Mouse (Mus musculus): ENCODE measurements around the gene Pcdh15. TPM values are rescaled to one million over a fixed set of nuclear protein-coding genes. Genes with fewer than 3 reads are reported as not detected.

The Pcdh15 gene
- polyA plus RNA-seq, 2 experiments from 2014 or later: 0.16 TPM; not detected in 1

GRCm38 (mm10) chr10:73384003-73384402 is 284.9 kb downstream of the Pcdh15 start:
- no peak for ATAC-seq

DNA sequence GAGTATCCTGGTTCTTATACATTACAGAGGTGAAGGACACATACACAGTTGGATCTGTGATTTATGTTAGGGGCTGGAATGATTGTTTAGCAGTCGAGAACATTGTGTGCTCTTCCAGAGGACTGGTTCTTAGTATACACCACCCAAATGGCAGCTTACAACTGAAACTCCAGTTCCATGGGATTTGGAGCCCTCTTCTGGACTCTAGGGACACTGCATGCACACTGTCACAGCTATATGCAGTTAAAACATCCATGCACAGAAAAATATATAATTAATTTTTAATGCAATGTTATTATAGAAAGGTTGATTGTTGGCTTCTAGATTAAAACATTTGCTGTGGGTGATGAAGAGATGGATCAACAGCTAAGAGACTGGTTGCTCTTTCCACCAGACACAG is 301.3 kb downstream of the Pcdh15 start:
- ATAC-seq: no peak

- ATAC-seq: no peak
Measured at GRCm38 (mm10) chr10:73425408-73425807, 326.3 kb downstream of the Pcdh15 start.

- ATAC-seq: no peak
Measured at GRCm38 (mm10) chr10:73431345-73431744, 332.2 kb downstream of the Pcdh15 start.

DNA sequence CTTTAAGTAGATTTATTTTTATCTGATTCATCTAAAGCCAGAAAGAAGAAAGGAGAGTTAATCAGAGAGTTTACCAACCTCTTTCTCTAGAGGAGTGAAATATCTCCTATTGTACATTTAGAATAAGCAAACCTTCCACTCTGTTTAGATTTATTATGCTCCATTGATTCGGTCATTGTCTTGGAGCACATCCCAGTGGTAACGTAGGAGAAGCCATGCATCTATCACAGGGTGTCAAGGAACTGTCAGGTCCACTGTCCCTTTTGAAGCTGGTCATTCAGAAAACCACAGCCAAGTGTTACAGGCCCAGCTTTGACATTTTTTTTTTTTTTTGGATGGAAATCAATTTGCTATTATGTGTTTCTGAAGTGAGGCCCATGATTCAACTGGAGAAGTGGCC is 384.9 kb downstream of the Pcdh15 start:
- no peak for ATAC-seq

- no peak for ATAC-seq
Measured at GRCm38 (mm10) chr10:73491654-73492053, 392.5 kb downstream of the Pcdh15 start.

DNA sequence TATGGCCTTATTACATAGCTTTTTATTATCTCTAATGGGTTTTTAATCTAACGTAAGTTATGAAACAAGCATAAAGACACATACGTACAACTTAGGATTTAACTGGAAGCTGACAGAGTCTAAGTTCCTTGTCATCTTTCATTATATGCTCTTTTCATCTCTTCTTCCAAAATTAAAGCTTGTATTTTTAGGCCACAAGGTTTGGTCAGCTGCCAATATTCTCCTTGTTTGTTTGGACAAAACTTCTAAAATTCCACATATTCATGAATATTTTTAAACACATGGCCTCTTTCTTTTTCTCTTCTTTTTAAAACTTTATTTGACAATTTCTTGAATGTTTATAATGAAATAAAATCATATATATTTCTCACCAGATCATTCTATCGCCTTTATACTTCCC is 415.7 kb downstream of the Pcdh15 start:
- ATAC-seq: no peak

- no peak for ATAC-seq
Measured at GRCm38 (mm10) chr10:73515742-73516141, 416.6 kb downstream of the Pcdh15 start.

GRCm38 (mm10) chr10:73519438-73519837 is 420.3 kb downstream of the Pcdh15 start:
- no peak for ATAC-seq

- no peak for ATAC-seq
Measured at GRCm38 (mm10) chr10:73552831-73553230, 453.7 kb downstream of the Pcdh15 start.

- ATAC-seq: no peak
Measured at GRCm38 (mm10) chr10:73564216-73564615, 465.1 kb downstream of the Pcdh15 start.

DNA sequence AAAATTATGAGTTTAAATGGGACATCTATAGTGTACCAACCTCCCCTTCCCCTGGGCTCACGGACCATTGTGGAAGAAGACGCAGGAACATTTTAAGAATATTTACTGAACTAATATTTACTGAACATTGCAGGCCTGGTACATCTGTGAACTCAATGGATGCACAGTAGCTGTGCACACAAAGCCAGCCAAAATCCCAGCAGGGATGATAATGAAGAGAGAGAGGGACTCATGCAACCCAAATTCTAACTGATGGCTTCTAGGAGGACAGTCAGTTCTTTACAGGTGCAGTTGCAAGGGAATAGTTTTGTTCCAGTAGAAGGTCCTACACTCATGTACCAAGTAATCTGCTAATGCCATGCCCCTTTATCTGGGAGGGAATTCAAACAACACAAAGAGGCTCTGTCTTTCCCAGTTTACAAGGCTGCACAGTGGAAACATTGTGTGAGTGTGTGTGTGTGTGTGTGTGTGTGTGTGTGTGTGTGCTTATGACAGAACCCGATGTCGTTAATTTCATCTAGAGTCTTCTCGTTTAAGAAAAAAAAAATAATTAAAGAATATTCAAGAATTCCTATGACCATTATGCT is 475.7 kb downstream of the Pcdh15 start:
- ATAC-seq: no peak

- no peak for ATAC-seq
Measured at GRCm38 (mm10) chr10:73667501-73667900, 568.4 kb downstream of the Pcdh15 start.

DNA sequence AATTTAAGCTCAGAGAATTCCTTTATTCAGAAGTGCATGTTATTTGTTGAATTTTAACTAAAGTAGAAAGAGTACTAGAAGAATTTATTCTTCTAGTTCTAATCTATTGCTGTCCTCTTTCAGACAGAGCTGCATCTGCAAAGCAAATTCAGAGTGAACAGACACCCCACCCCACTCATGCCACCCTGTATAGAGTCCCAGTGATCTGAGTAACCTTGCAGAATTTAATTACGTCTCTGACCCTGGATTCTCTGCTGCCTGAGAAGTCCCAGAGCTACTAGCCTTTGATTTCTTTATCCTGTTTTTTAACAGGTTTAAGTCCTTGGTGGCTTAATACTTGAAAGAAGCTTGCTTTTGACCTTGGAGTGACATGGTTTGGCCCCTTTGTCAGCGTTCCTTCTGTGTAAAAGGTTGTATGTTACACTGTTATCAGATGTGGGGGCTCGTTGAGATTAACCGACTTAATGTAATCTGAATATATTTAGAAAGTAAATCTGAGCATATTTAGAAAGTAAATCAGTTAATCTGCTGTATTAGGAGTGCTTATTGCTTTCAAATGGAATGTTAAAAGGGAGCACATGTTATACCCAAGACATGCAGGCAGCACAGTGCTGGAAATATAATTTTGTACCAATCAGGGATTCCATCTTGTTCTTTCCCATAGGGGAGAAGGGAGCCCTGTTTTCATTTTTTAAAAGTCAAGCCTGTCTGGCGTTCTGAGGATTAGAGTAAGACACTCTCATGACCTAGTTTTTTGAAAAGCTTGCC is 601.6 kb downstream of the Pcdh15 start:
- no peak for ATAC-seq

DNA sequence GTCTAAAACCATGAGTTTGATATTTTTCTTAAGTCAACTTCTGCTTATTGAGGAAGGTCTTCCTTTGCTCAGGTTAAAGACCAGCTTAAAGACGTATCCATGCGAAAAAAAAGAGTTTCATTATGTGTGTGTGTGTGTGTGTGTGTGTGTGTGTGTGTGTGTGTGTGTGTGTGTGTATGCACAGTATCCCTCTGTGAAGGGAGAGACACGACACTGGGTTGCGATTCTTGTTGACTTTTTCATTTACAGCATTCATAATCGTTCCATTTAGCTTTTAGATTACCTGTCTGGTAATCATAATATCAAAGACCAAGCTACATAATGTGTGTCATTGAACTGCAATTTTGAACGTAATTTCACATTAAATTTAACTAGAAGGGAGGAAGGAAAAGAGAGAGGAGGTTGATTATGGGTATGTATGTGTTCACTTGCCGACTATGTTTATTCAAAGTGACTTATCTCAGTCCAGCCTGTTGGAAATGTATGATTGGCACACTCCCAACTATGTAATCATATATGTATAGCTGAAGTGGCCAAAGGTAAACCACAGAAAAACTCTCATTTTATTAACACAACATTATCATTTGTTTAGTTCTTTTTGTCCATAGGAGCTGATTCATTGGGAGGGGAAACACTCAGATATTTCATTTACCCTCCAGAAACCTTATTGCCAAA is 626.6 kb downstream of the Pcdh15 start:
- no peak for ATAC-seq

- no peak for ATAC-seq
Measured at GRCm38 (mm10) chr10:73733246-73733645, 634.1 kb downstream of the Pcdh15 start.

- no peak for ATAC-seq
Measured at GRCm38 (mm10) chr10:73749021-73749420, 649.9 kb downstream of the Pcdh15 start.

- ATAC-seq: no peak
Measured at GRCm38 (mm10) chr10:73753876-73754275, 654.7 kb downstream of the Pcdh15 start.

DNA sequence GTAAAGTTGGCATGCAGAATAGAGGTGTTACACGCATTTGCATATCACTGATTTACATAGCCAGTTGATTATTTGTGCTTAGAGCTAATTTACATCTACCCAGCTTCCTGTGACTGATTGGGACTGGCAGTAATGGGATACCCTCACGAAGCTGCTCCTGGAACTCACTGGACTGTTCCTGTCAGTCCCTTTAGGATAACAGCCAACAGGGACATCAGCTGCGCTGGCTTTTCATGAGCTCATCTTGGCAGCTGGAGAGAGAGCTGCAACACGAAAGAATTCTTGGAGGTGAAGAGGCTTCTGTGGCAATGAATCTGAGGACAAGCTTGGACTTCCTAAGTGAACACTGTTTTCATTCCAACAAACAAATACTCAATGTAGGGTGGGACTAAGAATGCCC is 683.8 kb downstream of the Pcdh15 start:
- ATAC-seq: no peak

DNA sequence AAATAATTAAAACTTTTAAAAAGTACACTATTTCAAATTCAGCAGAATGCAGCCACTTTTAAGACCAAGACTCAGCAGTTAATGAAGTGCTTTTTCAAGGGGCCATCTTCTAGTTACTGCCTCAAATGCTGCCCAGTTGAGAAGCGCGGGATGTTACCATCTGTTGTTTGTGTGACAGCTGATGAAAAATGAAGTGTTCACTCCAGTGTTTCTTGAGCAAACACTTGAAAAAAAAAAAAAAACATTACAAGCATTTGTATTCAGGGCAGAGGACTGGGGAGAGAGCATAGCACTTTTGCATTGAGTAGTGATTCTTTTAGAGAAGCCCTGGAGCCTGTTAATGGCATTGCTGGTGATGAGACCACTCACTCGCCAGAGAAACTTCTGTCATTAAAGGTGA is 689.0 kb downstream of the Pcdh15 start:
- ATAC-seq: no peak

DNA sequence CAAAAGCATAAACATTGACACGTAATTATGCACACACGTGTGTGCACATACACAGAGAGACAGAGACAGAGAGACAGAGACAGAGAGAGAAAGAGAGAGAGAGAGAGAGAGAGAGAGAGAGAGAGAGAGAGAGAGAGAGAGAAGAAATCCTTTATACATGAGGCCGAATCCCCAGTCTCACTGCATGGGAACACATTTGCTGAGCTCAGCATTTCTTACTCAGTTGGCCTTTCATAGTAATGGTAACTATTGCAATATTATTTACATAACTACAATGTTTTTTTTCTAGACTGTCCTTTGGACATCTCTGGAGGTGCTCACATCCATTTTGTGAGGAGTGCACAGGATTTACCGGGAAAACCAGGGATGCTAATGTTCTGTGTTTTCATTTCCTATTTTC is 705.9 kb downstream of the Pcdh15 start:
- no peak for ATAC-seq

DNA sequence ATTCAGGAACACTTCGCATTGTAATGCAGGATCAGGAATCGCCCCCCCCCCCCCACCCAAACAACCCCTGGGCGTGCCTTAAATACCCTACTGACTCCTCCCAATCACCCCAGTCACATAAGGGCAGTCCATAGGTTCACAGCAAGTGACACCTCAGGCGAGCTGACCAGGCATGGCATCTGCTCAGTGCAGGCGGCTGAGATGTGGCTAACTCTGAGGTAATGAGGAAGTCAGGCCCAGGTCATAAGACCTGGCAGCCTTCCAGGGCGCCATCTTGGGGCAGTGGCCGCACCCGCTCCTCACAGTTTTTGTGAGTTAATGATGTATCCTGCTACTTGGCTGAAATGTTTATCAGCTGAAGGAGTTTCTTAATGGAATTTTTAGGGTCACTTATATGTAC is 713.2 kb downstream of the Pcdh15 start:
- no peak for ATAC-seq

DNA sequence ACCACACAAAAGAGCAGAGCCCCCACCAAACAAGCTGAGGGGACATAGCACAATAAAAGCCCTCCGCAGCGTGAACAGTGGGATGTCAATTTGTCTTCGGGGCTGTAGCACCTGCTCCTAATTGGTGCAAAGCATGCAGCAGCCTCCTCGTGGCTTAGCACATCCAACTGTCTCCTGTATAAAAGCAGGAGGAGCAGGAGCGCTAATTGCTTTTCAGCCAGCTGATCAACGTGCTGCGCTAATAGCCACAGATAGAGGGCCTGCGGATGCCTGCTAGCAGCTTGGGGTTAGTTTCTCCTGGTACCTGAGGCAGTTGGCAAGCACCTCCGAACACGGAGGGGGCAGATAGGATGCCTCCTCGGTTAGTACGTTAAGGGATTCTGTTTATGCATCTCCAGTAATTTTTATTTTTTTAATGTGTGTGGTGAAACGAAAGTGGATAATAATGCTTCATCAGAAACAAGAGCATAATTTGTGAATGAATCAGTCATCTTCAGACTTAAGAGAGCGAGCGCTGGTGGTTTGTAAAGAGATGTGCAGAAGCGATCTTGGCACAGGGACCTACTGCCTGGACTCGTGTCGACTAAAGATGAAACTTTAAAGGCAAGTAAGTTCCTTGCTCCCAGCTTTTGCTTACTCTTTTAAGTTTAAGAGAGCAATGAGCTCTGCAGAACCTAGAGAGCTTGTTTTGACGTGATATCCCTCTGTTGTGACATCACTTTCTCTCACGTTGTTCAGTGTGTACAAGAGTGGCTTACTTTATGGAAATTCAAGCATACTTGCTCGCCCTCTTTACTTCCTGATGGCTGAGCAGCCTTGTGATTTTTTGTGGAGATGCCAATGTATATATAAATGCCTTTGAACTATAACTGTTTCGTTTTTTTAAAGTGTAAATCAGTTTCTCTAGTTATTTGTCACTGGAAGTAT is 722.8 kb downstream of the Pcdh15 start:
- no peak for ATAC-seq
